Mouse (Mus musculus): Measurements from ENCODE around the gene Eya2.

Eya2 gene

GRCm38 (mm10) chr2:165594907-165595675 lies at the start of gene Eya2:
Eya2 (plus strand) TSS chr2:165595032.
- no peak for DNase-seq

- no peak for DNase-seq
These were observed 49.1 kb upstream of the Eya2 start for GRCm38 (mm10) chr2:165545687-165546086.

GRCm38 (mm10) chr2:165546341-165546740 lies 48.5 kb upstream of the Eya2 start:
- no peak for DNase-seq

GRCm38 (mm10) chr2:165547410-165547809 lies 47.4 kb upstream of the Eya2 start:
- peak; percentile 67 to 73 for DNase-seq

- DNase-seq = no peak
These were observed 46.2 kb upstream of the Eya2 start for GRCm38 (mm10) chr2:165548627-165549026.

- DNase-seq = peak in 1 of 2 experiments; percentile 32
These were observed 44.4 kb upstream of the Eya2 start for GRCm38 (mm10) chr2:165550410-165550809.

- DNase-seq = no peak
These were observed 40.8 kb upstream of the Eya2 start for GRCm38 (mm10) chr2:165554066-165554465.

- no peak for DNase-seq
These were observed 37.6 kb upstream of the Eya2 start for GRCm38 (mm10) chr2:165557278-165557677.

GRCm38 (mm10) chr2:165558916-165559315 lies 35.9 kb upstream of the Eya2 start:
- DNase-seq = peak; percentile 66 to 74

- peak in 1 of 2 experiments; percentile 9 for DNase-seq
These were observed 35.2 kb upstream of the Eya2 start for GRCm38 (mm10) chr2:165559506-165560235.

GRCm38 (mm10) chr2:165561861-165562260 lies 33.0 kb upstream of the Eya2 start:
- DNase-seq = no peak

GRCm38 (mm10) chr2:165563298-165564058 lies 31.4 kb upstream of the Eya2 start:
- peak; percentile 39 to 68 for DNase-seq

GRCm38 (mm10) chr2:165564101-165564500 lies 30.7 kb upstream of the Eya2 start:
- peak; percentile 45 to 67 for DNase-seq

GRCm38 (mm10) chr2:165564620-165565019 lies 30.2 kb upstream of the Eya2 start:
- DNase-seq = no peak

- no peak for DNase-seq
These were observed 27.9 kb upstream of the Eya2 start for GRCm38 (mm10) chr2:165566898-165567297.

GRCm38 (mm10) chr2:165567820-165568219 lies 27.0 kb upstream of the Eya2 start:
- DNase-seq = no peak

- no peak for DNase-seq
These were observed 25.9 kb upstream of the Eya2 start for GRCm38 (mm10) chr2:165568911-165569310.

GRCm38 (mm10) chr2:165571216-165571778 lies 23.5 kb upstream of the Eya2 start:
- peak in 1 of 2 experiments; percentile 20 for DNase-seq

GRCm38 (mm10) chr2:165583044-165583443 lies 11.8 kb upstream of the Eya2 start:
- no peak for DNase-seq

- DNase-seq = no peak
These were observed 11.3 kb upstream of the Eya2 start for GRCm38 (mm10) chr2:165583518-165583917.

- DNase-seq = no peak
These were observed 10.3 kb upstream of the Eya2 start for GRCm38 (mm10) chr2:165584563-165584962.

- DNase-seq = no peak
These were observed 4.1 kb upstream of the Eya2 start for GRCm38 (mm10) chr2:165590742-165591141.

- no peak for DNase-seq
These were observed 1.1 kb upstream of the Eya2 start for GRCm38 (mm10) chr2:165593763-165594162.

Measured in kidney, postnatal 25 days (tissue).